Mouse (Mus musculus): ENCODE measurements around the gene Smcr8. TPM values are rescaled to one million over a fixed set of nuclear protein-coding genes. Genes with fewer than 3 reads are reported as not detected.
"Not testable (repeated sequence)": the region's sequence is repeated elsewhere in the genome, so short reads cannot be mapped to it uniquely, and the experiment has no call there.

The Smcr8 gene
- polyA plus RNA-seq, 1 experiment = 4.6 TPM

DNA sequence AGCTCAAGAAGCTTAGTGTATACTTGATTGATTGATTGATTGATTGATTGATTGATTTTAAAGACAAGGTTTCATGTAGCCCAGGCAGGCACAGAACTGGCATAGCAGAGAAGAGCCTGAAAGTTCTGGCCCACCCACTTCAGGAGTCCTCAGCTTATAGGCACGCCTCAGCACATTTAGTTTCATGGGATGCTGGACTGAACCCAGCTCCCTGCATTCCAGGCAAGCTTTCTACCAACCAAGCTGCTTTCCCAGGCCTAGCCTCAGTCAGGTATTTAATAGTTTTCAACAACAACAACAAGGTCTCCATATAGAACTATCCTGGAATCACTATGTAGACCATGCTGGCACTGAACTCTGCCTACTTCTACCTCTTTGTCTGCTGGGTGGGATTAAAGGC is 32.2 kb downstream of the Smcr8 start:
- H3K4me1 ChIP-seq (ENCODE audit: control insufficient read depth, insufficient read depth, low read length) = peaks cover 10% of the 10 kb centered on the region
- no peak overlapping the region for H3K27ac ChIP-seq (ENCODE audit: control insufficient read depth, insufficient read depth, low read depth, low read length)
- no peaks in the 10 kb centered on the region for H3K27me3 ChIP-seq (ENCODE audit: control insufficient read depth, insufficient read depth, low read length)
- no peak for TF ChIP-seq CTCF (IDR thresholded peaks at IDR 0.05; ENCODE audit: control insufficient read depth, insufficient read depth, insufficient replicate concordance, low read depth, low read length)
- TF ChIP-seq POLR2A (IDR thresholded peaks at IDR 0.05; ENCODE audit: control insufficient read depth, low read depth, low read length) = no peak
- H3K4me3 ChIP-seq (ENCODE audit: control insufficient read depth, low read depth, low read length) = peak overlapping the region; percentile 82; the same call in 1 of the 2 replicates
- no peaks in the 10 kb centered on the region; the same call in 1 of the 2 replicates for H3K36me3 ChIP-seq (ENCODE audit: control insufficient read depth, insufficient read depth, low read length)

DNA sequence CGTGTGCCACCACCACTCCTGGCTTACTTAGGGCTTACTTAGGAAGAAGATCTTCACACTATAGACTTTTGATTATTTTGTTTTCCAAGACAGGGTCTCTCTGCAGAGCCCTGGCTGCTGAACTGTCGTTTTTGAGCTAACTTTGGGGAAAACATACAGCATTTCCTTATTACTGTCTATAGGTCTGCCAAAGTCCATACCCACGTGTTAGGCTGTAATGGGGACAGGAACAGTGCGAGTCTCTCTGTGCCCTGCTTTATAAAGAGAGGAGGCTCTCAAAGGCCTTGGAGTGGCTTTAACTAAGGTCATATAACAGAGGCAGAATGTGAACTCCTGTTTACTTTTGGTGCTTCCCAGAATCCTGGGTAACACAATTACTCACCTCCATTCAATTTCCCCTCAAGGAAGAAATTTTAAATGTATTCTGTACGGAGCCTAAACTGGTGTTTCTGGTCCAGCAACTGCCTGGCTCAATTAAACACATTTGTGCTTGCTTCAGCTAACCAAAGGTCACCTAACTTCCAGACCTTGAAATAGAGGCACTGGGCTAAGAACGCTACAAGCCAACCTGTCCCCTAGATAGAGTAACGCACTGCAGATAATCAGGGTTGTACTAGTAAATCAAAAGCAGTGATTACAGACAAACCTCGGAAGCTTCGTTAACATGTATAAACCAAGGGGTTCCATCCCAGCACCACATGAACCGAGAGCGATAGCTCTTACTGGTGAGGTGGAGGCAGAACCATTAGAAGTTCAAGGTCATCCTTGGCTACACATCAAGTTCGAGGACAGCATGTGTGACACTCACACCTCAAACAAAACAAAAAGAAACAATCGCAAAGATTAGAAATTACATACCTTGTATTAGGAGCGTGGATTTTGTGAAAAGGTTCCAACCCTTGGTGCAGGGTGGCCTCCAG is 33.0 kb downstream of the Smcr8 start:
- Histone ChIP-seq H3K4me1 (ENCODE audit: control insufficient read depth, insufficient read depth, low read length) (peaks cover 10% of the 10 kb centered on the region), H3K36me3 (ENCODE audit: control insufficient read depth, insufficient read depth, low read length) (no peaks in the 10 kb centered on the region; the same call in 1 of the 2 replicates), H3K27ac (ENCODE audit: control insufficient read depth, insufficient read depth, low read depth, low read length) (peak overlapping the region; percentile 55), H3K27me3 (ENCODE audit: control insufficient read depth, insufficient read depth, low read length) (no peaks in the 10 kb centered on the region), H3K4me3 (ENCODE audit: control insufficient read depth, low read depth, low read length) (peak overlapping the region; percentile 82)
- no peak for TF ChIP-seq POLR2A (IDR thresholded peaks at IDR 0.05; ENCODE audit: control insufficient read depth, low read depth, low read length)
- TF ChIP-seq CTCF (IDR thresholded peaks at IDR 0.05; ENCODE audit: control insufficient read depth, insufficient read depth, insufficient replicate concordance, low read depth, low read length) = no peak

DNA sequence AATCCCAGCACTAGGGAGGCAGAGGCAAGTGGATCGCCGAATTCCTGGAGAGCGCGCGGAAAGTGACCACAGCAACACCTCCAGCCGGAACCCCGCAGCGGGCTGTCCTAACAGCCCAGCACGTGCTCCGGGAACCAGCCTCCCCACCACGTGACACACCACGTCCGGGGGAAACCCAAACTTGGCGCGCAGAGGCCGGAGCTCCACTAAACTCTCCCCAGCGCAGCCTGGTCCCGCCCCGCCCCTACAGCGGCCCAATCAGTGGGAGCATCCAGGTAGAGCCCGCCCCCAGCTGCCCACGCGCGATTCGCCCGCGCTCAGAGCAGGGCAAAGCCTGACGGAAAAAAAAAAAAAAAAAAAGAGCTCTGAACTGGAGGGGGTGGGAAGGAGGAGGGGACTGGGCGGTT is 33.7 kb downstream of the Smcr8 start:
- Histone ChIP-seq H3K4me1 (ENCODE audit: control insufficient read depth, insufficient read depth, low read length) (peaks cover 10% of the 10 kb centered on the region), H3K36me3 (ENCODE audit: control insufficient read depth, insufficient read depth, low read length) (no peaks in the 10 kb centered on the region; the same call in 1 of the 2 replicates), H3K27ac (ENCODE audit: control insufficient read depth, insufficient read depth, low read depth, low read length) (peak overlapping the region; percentile 62), H3K27me3 (ENCODE audit: control insufficient read depth, insufficient read depth, low read length) (no peaks in the 10 kb centered on the region), H3K4me3 (ENCODE audit: control insufficient read depth, low read depth, low read length) (peak overlapping the region; percentile 82)
- TF ChIP-seq POLR2A (IDR thresholded peaks at IDR 0.05; ENCODE audit: control insufficient read depth, low read depth, low read length) = peak; percentile 30; the same call in 1 of the 2 replicates
- no peak for TF ChIP-seq CTCF (IDR thresholded peaks at IDR 0.05; ENCODE audit: control insufficient read depth, insufficient read depth, insufficient replicate concordance, low read depth, low read length)

DNA sequence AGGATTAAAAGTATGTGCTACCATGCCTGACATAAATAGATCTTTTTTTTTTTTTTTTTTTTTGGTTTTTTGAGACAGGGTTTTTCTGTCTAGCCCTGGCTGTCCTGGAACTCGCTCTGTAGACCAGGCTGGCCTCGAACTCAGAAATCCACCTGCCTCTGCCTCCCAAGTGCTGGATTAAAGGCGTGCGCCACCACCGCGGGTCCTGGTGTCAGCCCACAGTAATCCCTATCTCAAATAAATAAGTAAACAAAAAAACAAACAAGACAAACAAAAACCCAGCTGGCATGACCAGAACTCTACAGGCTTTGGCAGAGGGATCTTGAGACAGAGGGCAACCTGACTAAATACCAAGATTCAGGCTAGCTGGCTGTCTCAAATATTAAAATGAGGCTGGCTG is 34.3 kb downstream of the Smcr8 start, which contains the start of gene Shmt1:
Gene Shmt1, minus strand, starts transcription at position 101 of the 400 bp plus-strand sequence.
- Histone ChIP-seq H3K27ac (ENCODE audit: control insufficient read depth, insufficient read depth, low read depth, low read length) (peak within 1 kb of the TSS; percentile 62), H3K4me3 (ENCODE audit: control insufficient read depth, low read depth, low read length) (peak within 1 kb of the TSS; percentile 82)

DNA sequence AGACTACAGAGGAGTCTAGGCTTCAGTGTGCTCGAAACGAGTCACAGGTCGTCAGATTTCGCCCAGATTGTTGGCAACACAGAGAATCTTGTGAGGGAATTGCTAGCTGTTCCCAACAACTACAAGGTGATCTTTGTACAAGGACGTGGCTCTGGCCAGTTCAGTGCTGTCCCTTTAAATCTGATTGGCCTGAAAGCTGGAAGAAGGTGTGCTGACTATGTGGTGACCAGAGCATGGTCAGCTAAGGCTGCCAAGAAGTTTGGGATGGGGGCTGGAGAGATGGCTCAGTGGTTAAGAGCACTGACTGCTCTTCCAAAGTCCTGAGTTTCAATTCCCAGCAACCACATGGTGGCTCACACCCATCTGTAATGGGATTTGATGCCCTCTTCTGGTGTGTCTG is 39.1 kb downstream of the Smcr8 start:
- Histone ChIP-seq H3K27ac (ENCODE audit: control insufficient read depth, insufficient read depth, low read depth, low read length) (no peak overlapping the region), H3K4me3 (ENCODE audit: control insufficient read depth, low read depth, low read length) (no peak overlapping the region), H3K4me1 (ENCODE audit: control insufficient read depth, insufficient read depth, low read length) (peaks cover 3% of the 10 kb centered on the region), H3K36me3 (ENCODE audit: control insufficient read depth, insufficient read depth, low read length) (no peaks in the 10 kb centered on the region), H3K27me3 (ENCODE audit: control insufficient read depth, insufficient read depth, low read length) (no peaks in the 10 kb centered on the region)
- TF ChIP-seq POLR2A (IDR thresholded peaks at IDR 0.05; ENCODE audit: control insufficient read depth, low read depth, low read length) (no peak), CTCF (IDR thresholded peaks at IDR 0.05; ENCODE audit: control insufficient read depth, insufficient read depth, insufficient replicate concordance, low read depth, low read length) (no peak)

More for the DNA sequence above, 34.3 kb downstream of the Smcr8 start, which contains the start of gene Shmt1:
- H3K4me1 ChIP-seq (ENCODE audit: control insufficient read depth, insufficient read depth, low read length) = peaks cover 10% of the 10 kb centered on the region
- not testable (repeated sequence) for H3K27me3 ChIP-seq (ENCODE audit: control insufficient read depth, insufficient read depth, low read length); H3K36me3 ChIP-seq (ENCODE audit: control insufficient read depth, insufficient read depth, low read length)

DNA sequence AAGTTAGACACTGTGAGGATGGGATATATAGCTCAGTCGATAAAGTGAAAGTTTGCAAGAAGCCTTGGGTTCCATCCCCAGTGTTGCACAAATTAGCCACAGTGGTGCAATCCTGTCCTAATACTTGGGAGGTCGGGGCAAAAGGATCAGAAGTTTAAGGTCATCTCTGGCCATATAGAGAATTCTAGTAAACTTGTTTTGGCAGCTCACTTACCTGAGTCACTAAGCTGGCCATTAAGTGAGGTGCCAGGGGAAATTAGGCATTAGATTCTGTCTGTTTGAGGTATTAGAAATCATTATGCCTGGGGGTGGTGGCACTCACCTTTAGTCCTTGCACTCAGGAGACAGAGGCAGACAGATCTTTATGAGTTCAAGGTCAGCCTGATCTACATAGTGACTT is 46.4 kb downstream of the Smcr8 start:
- H3K27ac ChIP-seq (ENCODE audit: control insufficient read depth, insufficient read depth, low read depth, low read length) = no peak overlapping the region
- H3K27me3 ChIP-seq (ENCODE audit: control insufficient read depth, insufficient read depth, low read length) = no peaks in the 10 kb centered on the region

DNA sequence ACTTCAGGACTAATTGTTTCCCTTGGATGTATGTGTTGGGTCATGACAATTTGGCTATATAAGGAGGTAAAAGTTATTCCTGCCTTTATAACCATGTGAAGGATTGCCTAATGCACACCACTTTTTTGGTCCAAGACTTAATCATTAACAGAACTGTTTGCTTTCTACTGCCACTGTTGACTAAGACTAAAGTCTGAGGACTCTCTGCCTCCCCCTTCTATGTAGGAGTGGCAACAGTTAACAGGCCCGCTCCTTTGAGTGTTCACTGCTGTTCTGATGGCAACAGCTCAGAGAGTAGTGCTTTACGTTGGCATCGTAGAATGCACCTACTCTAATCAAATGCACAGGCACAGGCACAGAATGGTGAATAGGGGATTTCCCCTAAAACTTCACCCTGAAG is 47.9 kb downstream of the Smcr8 start:
- TF ChIP-seq POLR2A (IDR thresholded peaks at IDR 0.05; ENCODE audit: control insufficient read depth, low read depth, low read length) (no peak), CTCF (IDR thresholded peaks at IDR 0.05; ENCODE audit: control insufficient read depth, insufficient read depth, insufficient replicate concordance, low read depth, low read length) (no peak)
- H3K4me3 ChIP-seq (ENCODE audit: control insufficient read depth, low read depth, low read length) = no peak overlapping the region
- H3K4me1 ChIP-seq (ENCODE audit: control insufficient read depth, insufficient read depth, low read length) = no peaks in the 10 kb centered on the region
- no peak overlapping the region for H3K27ac ChIP-seq (ENCODE audit: control insufficient read depth, insufficient read depth, low read depth, low read length)
- H3K36me3 ChIP-seq (ENCODE audit: control insufficient read depth, insufficient read depth, low read length) = no peaks in the 10 kb centered on the region
- H3K27me3 ChIP-seq (ENCODE audit: control insufficient read depth, insufficient read depth, low read length) = no peaks in the 10 kb centered on the region

More for the DNA sequence above, 46.4 kb downstream of the Smcr8 start:
- Histone ChIP-seq H3K36me3 (ENCODE audit: control insufficient read depth, insufficient read depth, low read length) (no peaks in the 10 kb centered on the region), H3K4me1 (ENCODE audit: control insufficient read depth, insufficient read depth, low read length) (no peaks in the 10 kb centered on the region), H3K4me3 (ENCODE audit: control insufficient read depth, low read depth, low read length) (no peak overlapping the region)
- TF ChIP-seq CTCF (IDR thresholded peaks at IDR 0.05; ENCODE audit: control insufficient read depth, insufficient read depth, insufficient replicate concordance, low read depth, low read length) = no peak
- TF ChIP-seq POLR2A (IDR thresholded peaks at IDR 0.05; ENCODE audit: control insufficient read depth, low read depth, low read length) = no peak

Data from testis, adult 2 months (tissue).